Mouse (Mus musculus) hindbrain, embryonic 10.5 days (tissue): ENCODE results near the gene Serpinf1. TPM values are rescaled to one million over a fixed set of nuclear protein-coding genes. Genes with fewer than 3 reads are reported as not detected.
"Not testable (repeated sequence)": the region's sequence is repeated elsewhere in the genome, so short reads cannot be mapped to it uniquely, and the experiment has no call there.

ENCODE experiments used
- DNase-seq: peaks from one replicate; pipeline ENCODE4 v3.0.0-alpha.2; 2017; ENCODE audit warnings: low spot score
- H3K27ac ChIP-seq: fragments of 300-500 bp; sonication (generic); 2 replicates; pipeline ENCODE4 v1.5.1; 2016; ENCODE audit warnings: mild to moderate bottlenecking, moderate library complexity
- H3K27me3 ChIP-seq: fragments of 300-500 bp; sonication (generic); 2 replicates; pipeline ENCODE4 v1.6.1; 2016; ENCODE audit warnings: mild to moderate bottlenecking; ENCODE audit not compliant: poor library complexity, insufficient read depth, severe bottlenecking
- H3K36me3 ChIP-seq: fragments of 300-500 bp; sonication (generic); 2 replicates; pipeline ENCODE4 v1.6.1; 2016; ENCODE audit warnings: mild to moderate bottlenecking, moderate library complexity
- H3K4me1 ChIP-seq: fragments of 300-500 bp; sonication (generic); replicated peaks from 2 replicates; pipeline ENCODE4 v1.6.1; 2016; ENCODE audit warnings: mild to moderate bottlenecking
- H3K4me3 ChIP-seq: fragments of 300-500 bp; sonication (generic); 2 replicates; pipeline ENCODE4 v1.5.1; 2016; ENCODE audit warnings: mild to moderate bottlenecking, moderate library complexity
- H3K9me3 ChIP-seq: fragments of 300-500 bp; sonication (generic); 2 replicates; pipeline ENCODE4 v1.6.1; 2016; ENCODE audit warnings: mild to moderate bottlenecking, moderate library complexity
- WGBS: fragments of 180-500 bp; shearing (Covaris S2); methylation state at CpG from one replicate; pipeline ENCODE4 v1.1.7; 2016; 5-methylcytosine and 5-hydroxymethylcytosine counted together
- polyA plus RNA-seq: library from polyadenylated mRNA; unstranded; fragments of >200 nt; fragmentation: Nextera tagmentation; extraction: Ambion mirVana; gene quantifications from 2 replicates; pipeline ENCODE4 v1.2.1, GENCODE M21; 2016

The Serpinf1 gene
- polyA plus RNA-seq, 1 experiment from 2014 or later: 95.3 TPM

DNA sequence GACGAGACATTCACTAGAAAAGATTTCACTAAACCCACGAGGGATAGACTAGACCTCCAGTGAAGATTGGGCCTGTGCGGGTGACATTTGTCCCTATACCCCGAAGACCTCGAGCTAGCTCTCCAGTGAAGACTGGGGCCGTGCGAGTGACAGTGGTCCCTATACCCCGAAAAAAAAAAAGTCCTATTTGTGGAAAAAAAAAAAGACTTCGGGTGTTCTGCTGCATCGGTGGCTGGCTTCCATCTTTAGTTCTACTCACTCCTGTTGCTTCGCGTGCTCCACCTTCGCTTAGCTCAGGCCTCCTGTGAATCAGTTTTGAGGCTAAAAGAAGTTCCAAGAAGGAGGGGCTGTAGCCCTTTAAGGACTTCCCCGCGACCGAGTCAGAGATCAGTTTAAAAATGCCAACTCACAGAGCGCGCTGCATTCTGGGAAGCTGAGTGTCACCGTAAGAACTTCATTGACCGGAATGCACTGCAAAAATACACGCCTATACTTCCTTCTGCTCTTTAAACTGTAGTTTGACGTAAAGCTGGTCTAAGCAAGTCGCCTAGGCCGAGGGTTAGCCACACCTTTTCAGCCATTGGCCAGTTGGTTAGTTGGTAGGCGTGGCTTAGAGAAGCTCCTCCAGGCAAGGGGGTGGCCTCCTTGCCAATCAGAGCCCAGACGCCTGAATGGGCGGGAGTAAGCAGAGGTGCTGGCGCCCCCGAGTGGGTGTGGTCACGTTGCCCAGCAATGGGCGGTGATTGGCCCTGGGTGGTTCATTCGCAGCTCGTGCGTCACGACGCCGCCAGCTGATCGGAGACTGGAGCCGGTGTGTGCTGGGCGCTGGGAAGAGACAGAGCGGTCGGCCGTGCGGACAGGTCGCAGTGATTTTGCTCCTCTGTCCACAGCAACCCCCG is 38.6 kb upstream of the Serpinf1 start, which contains the start of gene Tlcd2:
Gene Tlcd2 (plus strand): TSS at position 872 of the 899 bp plus-strand sequence.
- Histone ChIP-seq H3K9me3 (no peaks in the 10 kb centered on the region), H3K4me1 (peaks cover 42% of the 10 kb centered on the region), H3K27me3 (no peaks in the 10 kb centered on the region), H3K36me3 (peaks cover 16% of the 10 kb centered on the region), H3K4me3 (peak within 1 kb of the TSS; percentile 79), H3K27ac (peak within 1 kb of the TSS; percentile 91)
- WGBS: under 1% methylated on average over 46 of the region's 46 CpGs
- peak; percentile 100 for DNase-seq

DNA sequence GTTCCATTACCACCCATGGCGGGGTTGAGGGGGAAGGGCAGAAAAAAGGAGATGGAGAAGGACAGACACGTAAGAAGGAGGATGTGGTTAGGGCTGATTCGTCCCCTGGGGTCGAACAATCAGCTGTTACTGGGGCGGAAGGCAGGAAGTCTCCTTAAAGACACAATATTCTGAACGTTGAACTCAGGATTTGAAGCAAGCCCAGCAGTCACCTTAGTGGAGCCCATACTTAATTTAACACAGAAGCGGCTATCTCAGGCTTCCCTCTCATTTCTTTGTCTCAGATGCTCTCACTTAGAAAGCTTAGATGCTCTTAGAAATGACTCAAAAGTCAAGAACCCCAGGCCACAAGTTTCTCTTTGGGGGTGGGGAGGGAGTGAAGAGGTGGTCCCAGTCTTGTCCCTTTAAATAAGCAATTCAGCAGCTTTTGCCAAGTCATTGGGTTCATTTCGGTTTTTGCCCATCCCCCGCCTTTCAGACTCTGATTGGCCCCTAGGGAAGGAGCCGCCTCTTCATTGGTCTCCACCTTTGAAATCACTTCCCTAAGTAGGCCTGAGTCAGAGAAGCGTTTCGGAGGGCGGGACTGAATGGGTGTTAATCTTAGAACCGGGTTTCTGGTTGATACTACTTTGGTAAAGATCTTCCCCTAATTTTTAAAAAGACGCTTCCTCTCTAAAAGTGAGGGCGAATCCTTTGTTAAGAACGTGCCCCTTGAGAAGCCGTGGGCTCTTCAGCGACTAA is 37.8 kb upstream of the Serpinf1 start:
- peak; percentile 87 for DNase-seq
- peaks cover 43% of the 10 kb centered on the region for H3K4me1 ChIP-seq
- H3K9me3 ChIP-seq: no peaks in the 10 kb centered on the region
- H3K27ac ChIP-seq: peak overlapping the region; percentile 91
- 2% methylated on average over 19 of the region's 19 CpGs for WGBS
- H3K4me3 ChIP-seq: peak overlapping the region; percentile 79
- H3K27me3 ChIP-seq: no peaks in the 10 kb centered on the region
- peaks cover 8% of the 10 kb centered on the region for H3K36me3 ChIP-seq

DNA sequence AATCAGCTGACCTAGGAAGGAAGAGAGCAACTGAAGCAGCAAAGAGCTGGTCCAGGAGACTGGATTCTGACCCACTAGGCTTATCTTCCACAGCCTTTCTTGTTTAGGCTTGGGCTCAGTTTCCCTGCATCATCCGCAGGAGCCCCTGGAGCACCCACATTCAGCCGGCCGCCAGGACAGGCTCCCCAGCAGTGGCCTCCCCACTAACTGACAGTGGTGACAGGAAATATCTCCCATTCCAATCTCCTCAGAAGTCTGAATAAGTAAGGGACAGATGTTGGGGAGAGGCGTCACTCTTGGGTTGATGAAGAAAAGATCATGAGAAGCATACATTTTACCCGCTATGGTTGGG is 37.2 kb upstream of the Serpinf1 start:
- H3K4me1 ChIP-seq: peaks cover 48% of the 10 kb centered on the region
- peak overlapping the region; percentile 91 for H3K27ac ChIP-seq
- no peaks in the 10 kb centered on the region for H3K27me3 ChIP-seq
- H3K9me3 ChIP-seq: no peaks in the 10 kb centered on the region
- DNase-seq: no peak
- H3K36me3 ChIP-seq: 0 out of 2 replicates have a peak, but pooled peaks cover 2% of the 10 kb centered on the region
- H3K4me3 ChIP-seq: peak overlapping the region; percentile 79
- 18% methylated on average over 5 of the region's 5 CpGs for WGBS

GRCm38 (mm10) chr11:75459141-75459711 is 36.7 kb upstream of the Serpinf1 start:
- Histone ChIP-seq H3K4me1 (peaks cover 52% of the 10 kb centered on the region), H3K4me3 (peak overlapping the region; percentile 79; the same call in 1 of the 2 replicates), H3K27me3 (no peaks in the 10 kb centered on the region), H3K27ac (peak overlapping the region; percentile 91), H3K36me3 (no peaks in the 10 kb centered on the region), H3K9me3 (no peaks in the 10 kb centered on the region)
- no peak for DNase-seq
- WGBS: 81% methylated on average over 5 of the region's 5 CpGs

DNA sequence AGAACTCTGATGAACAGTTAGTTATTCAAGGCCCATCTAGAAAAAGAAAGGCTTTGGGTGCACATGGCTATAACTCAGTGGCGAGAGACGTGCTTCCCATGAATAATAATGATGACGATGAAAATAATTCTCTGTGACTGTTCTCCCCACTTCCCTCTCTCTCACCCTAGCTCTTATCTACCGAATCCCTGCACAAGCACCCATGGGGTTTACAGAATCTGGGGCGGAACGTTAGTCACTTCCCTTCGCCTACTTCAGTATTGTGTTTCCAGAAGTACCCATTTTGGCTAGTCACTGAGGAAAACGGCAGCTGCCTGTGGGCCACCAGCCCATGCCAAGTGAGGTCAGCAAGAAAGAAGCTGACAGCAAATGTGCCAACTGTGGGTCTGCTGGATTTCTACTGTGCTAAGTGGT is 36.1 kb upstream of the Serpinf1 start:
- Histone ChIP-seq H3K27ac (no peak overlapping the region), H3K27me3 (peaks cover 4% of the 10 kb centered on the region; the same call in 1 of the 2 replicates), H3K36me3 (no peaks in the 10 kb centered on the region), H3K4me3 (no peak overlapping the region), H3K9me3 (no peaks in the 10 kb centered on the region), H3K4me1 (peaks cover 57% of the 10 kb centered on the region)
- no peak for DNase-seq
- WGBS: 85% methylated on average over 8 of the region's 8 CpGs

- no peaks in the 10 kb centered on the region for H3K9me3 ChIP-seq
- WGBS: 25% methylated on average over 3 of the region's 3 CpGs
- H3K27ac ChIP-seq: no peak overlapping the region
- H3K4me1 ChIP-seq: peaks cover 57% of the 10 kb centered on the region
- DNase-seq: peak; percentile 39
- H3K4me3 ChIP-seq: no peak overlapping the region
- H3K27me3 ChIP-seq: peaks cover 8% of the 10 kb centered on the region; the same call in 1 of the 2 replicates
- H3K36me3 ChIP-seq: no peaks in the 10 kb centered on the region
Measured at GRCm38 (mm10) chr11:75458169-75458568, 35.7 kb upstream of the Serpinf1 start.

DNA sequence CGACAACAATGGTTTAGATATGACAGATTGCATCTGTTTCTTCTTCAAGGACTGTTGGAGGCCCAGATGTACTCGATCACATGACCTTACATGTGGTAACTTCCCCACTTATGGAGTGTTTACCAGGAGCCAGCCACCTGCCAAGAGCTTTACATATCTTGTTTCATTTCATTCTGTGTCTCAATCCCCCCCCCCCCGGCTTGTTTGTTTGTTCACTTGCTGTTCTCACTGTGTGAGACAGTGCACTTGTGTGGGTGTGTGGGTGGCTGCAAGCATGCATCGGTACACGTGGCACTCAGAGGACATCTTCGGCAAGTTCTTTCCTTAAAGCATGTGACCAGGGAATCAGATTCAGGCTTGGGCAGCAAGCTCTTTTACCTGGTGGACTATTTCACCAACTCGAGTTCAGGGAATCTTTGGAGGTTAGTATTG is 34.0 kb upstream of the Serpinf1 start:
- Histone ChIP-seq H3K4me3 (no peak overlapping the region), H3K27me3 (peaks cover 8% of the 10 kb centered on the region; the same call in 1 of the 2 replicates), H3K9me3 (no peaks in the 10 kb centered on the region), H3K4me1 (peaks cover 44% of the 10 kb centered on the region), H3K36me3 (no peaks in the 10 kb centered on the region), H3K27ac (no peak overlapping the region)
- no peak for DNase-seq
- 88% methylated on average over 7 of the region's 7 CpGs for WGBS

DNA sequence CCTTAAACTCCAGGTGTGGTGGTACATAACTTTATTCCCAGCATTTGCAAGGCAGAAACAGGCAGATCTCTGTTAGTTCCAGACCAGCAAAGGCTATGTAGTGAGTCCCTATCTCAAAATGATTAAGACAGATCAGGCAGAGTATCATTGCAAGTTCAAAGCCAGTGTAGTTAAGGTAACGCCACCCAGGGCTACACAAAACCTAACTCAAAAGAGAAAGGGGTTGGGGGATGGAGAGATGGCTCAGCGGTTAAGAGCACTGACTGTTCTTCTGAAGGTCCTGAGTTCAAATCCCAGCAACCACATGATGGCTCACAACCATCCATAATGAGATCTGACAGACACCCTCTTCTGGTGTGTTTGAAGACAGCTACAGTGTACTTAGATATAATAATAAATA is 33.5 kb upstream of the Serpinf1 start:
- not testable (repeated sequence) for H3K27ac ChIP-seq, H3K27me3 ChIP-seq, H3K36me3 ChIP-seq, H3K9me3 ChIP-seq, H3K4me3 ChIP-seq, DNase-seq
- WGBS: 91% methylated on average over 2 of the region's 2 CpGs
- H3K4me1 ChIP-seq: peaks cover 47% of the 10 kb centered on the region

GRCm38 (mm10) chr11:75455041-75455736 is 32.7 kb upstream of the Serpinf1 start:
- 81% methylated on average over 10 of the region's 10 CpGs for WGBS
- peaks cover 8% of the 10 kb centered on the region; the same call in 1 of the 2 replicates for H3K27me3 ChIP-seq
- no peak for DNase-seq
- no peaks in the 10 kb centered on the region for H3K9me3 ChIP-seq
- no peaks in the 10 kb centered on the region; the same call in 1 of the 2 replicates for H3K36me3 ChIP-seq
- H3K27ac ChIP-seq: peak overlapping the region; percentile 88
- H3K4me1 ChIP-seq: peaks cover 45% of the 10 kb centered on the region
- peak overlapping the region; percentile 84 for H3K4me3 ChIP-seq

DNA sequence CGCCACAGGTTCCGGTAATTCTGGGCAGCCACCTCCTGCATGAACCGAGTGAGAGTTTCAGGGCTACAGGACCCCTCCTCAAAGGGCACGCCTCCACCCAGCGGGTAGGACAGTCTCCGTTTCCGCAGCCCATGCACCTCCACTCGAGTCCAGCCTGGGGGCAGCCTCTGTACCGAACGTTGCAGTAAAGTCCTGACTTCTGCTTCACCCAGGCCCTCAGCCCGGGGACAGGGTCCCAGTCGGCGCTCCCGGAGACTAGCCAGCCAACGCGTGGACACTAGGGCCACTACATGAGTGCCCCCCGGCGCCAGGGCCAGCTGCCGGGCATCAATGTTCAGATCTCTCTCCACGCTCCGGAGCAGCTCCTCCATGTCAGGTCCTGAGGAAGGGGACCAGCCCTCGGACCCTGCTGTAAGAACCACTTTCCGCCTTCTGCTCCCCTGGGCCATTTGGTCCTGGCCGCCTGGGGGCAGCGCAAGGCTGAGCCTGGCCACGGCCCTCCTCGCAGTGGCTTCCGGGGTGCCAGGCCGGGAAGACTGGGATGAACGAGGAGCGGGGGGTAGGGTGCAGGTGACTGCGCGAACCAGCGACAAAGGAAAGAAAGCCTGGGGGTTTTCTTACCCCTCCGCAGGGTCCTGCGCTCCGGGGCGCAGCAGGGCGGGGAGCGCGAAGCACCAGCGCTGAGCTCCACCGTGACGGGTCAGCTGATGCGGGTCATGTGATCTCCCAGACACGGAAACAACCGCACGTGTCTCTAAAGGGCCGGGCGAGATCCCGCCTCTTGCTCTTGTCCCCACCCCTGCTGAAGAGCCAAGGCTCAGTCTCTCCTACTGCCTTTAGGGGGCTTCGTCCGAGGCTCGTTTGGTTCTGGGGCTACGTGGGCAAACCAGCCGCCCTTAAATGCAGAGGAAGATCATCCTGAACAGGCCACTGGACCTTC is 31.8 kb upstream of the Serpinf1 start, which contains the start of gene Wdr81:
Gene Wdr81 (minus strand): TSS at position 727 of the 940 bp plus-strand sequence.
- WGBS: 3% methylated on average over 56 of the region's 56 CpGs
- peaks cover 36% of the 10 kb centered on the region for H3K4me1 ChIP-seq
- H3K4me3 ChIP-seq: peak within 1 kb of the TSS; percentile 84
- H3K27ac ChIP-seq: peak within 1 kb of the TSS; percentile 88
- peaks cover 8% of the 10 kb centered on the region; the same call in 1 of the 2 replicates for H3K27me3 ChIP-seq
- peak; percentile 91 for DNase-seq
- H3K9me3 ChIP-seq: no peaks in the 10 kb centered on the region
- H3K36me3 ChIP-seq: peaks cover 4% of the 10 kb centered on the region; the same call in 1 of the 2 replicates

GRCm38 (mm10) chr11:75452812-75453557 is 30.5 kb upstream of the Serpinf1 start:
- no peak for DNase-seq
- Histone ChIP-seq H3K36me3 (peaks cover 16% of the 10 kb centered on the region), H3K9me3 (no peaks in the 10 kb centered on the region), H3K27me3 (peaks cover 8% of the 10 kb centered on the region; the same call in 1 of the 2 replicates), H3K27ac (no peak overlapping the region), H3K4me1 (peaks cover 35% of the 10 kb centered on the region), H3K4me3 (peak overlapping the region; percentile 84; the same call in 1 of the 2 replicates)
- 94% methylated on average over 31 of the region's 31 CpGs for WGBS
